Mouse (Mus musculus) heart, embryonic 14.5 days (tissue): Measurements from ENCODE around the gene Nutm2. TPM values are rescaled to one million over a fixed set of nuclear protein-coding genes. Genes with fewer than 3 reads are reported as not detected.

Experiments used
- polyA plus RNA-seq: library from polyadenylated mRNA; unstranded; fragments of >200 nt; fragmentation: Nextera tagmentation; extraction: Ambion mirVana; gene quantifications from 2 replicates; pipeline ENCODE4 v1.2.1, GENCODE M21; 2014

The Nutm2 gene
- polyA plus RNA-seq, 1 experiment from 2014 or later, result not detected

Other genes with a start within 250 kb of the Nutm2 start
- gene Gm906, start 217.0 kb upstream of the Nutm2 start, polyA plus RNA-seq, result not detected in 2 replicates
- 23.6 and 27.2 TPM in 2 replicates for gene Fbxw17, start 49.4 kb upstream of the Nutm2 start, polyA plus RNA-seq
- gene Gm47429, start 23.4 kb upstream of the Nutm2 start, polyA plus RNA-seq, result not detected in 2 replicates
- gene Gm904, start 175.9 kb downstream of the Nutm2 start, polyA plus RNA-seq, result not detected in 2 replicates
- gene Gm8765, start 231.0 kb downstream of the Nutm2 start, polyA plus RNA-seq, result not detected in 2 replicates